In the genomic region with DNA sequence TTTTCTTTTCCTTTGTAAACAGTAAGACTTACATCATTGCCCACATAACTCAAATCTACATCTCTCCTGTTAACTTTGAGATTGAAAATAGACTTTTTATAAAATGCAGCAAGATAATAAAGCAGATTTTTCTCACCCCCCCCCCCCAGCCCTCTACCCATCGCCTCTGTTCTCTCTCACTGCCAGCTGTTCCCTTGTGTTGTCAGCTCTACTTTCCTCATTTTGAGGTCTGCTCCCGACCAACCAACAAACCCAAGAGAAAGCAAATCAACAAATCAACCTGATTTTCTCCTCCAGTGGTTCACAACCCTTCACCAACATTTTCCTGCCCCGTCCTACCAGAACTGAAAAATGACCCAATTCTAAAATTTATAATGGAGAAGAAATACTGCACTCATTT, we compare ENCODE assay signal across 8 mouse cellular contexts. TPM values are rescaled to one million over a fixed set of nuclear protein-coding genes. Genes with fewer than 3 reads are reported as not detected.
DNase-seq lines count a peak whose midpoint lies in the region; ATAC-seq lines count a peak whose summit lies in the region.

No protein-coding gene starts in this region.

- DNase-seq in kidney, postnatal 14 days, result no peak
- peak; percentile 19 for DNase-seq in midbrain, embryonic 14.5 days
- DNase-seq in T-cell, adult 2 months (ENCODE audit: low spot score), result no peak

- peak overlapping the region; percentile 64 for H3K4me2 ChIP-seq in kidney, embryonic 14.5 days (replicated peaks; ENCODE audit: low read depth, low read length)
- peak overlapping the region; percentile 65 for H3K4me2 ChIP-seq in embryonic facial prominence, embryonic 13.5 days
- peak overlapping the region; percentile 79 for H3K4me2 ChIP-seq in hindbrain, embryonic 16.5 days (ENCODE audit: low read length)
- peak overlapping the region; percentile 56 for H3K4me2 ChIP-seq in midbrain, embryonic 14.5 days (ENCODE audit: low read length)

- peaks cover 22% of the 10 kb centered on the region for H3K4me1 ChIP-seq in kidney, embryonic 14.5 days (ENCODE audit: control insufficient read depth, insufficient read depth, low read length)
- H3K4me1 ChIP-seq in embryonic facial prominence, embryonic 13.5 days, result peaks cover 34% of the 10 kb centered on the region
- H3K4me1 ChIP-seq in hindbrain, embryonic 16.5 days (ENCODE audit: control insufficient read depth, insufficient read depth, low read depth, low read length), result peaks cover 9% of the 10 kb centered on the region
- H3K4me1 ChIP-seq in midbrain, embryonic 14.5 days (ENCODE audit: control insufficient read depth, insufficient read depth, low read length), result peaks cover 14% of the 10 kb centered on the region; the same call in 1 of the 2 replicates

- 5% methylated on average over 3 of the region's 3 CpGs for WGBS in kidney, embryonic 14.5 days
- WGBS in embryonic facial prominence, embryonic 13.5 days, result 8% methylated on average over 3 of the region's 3 CpGs
- 5% methylated on average over 3 of the region's 3 CpGs for WGBS in hindbrain, embryonic 16.5 days
- WGBS in midbrain, embryonic 14.5 days, result 10% methylated on average over 3 of the region's 3 CpGs

- no peak for ATAC-seq in kidney, embryonic 14.5 days (ENCODE audit: low FRiP score, low TSS enrichment)
- no peak for ATAC-seq in embryonic facial prominence, embryonic 13.5 days (ENCODE audit: insufficient number of reproducible peaks, insufficient read depth, low FRiP score, low TSS enrichment, low read depth)
- no peak for ATAC-seq in hindbrain, embryonic 16.5 days
- ATAC-seq in midbrain, embryonic 14.5 days (ENCODE audit: low FRiP score, low TSS enrichment), result no peak
- ATAC-seq in erythroid progenitor cell, adult 5-6 weeks (replicated peaks; ENCODE audit: low FRiP score, poor library complexity, severe bottlenecking), result no peak
- ATAC-seq in erythroblast, adult 5-6 weeks (replicated peaks; ENCODE audit: low FRiP score, poor library complexity, severe bottlenecking), result no peak

- H3K9ac ChIP-seq in kidney, embryonic 14.5 days (ENCODE audit: low read depth, low read length), result peak overlapping the region; percentile 34; the same call in 1 of the 2 replicates
- peak overlapping the region; percentile 72 for H3K9ac ChIP-seq in embryonic facial prominence, embryonic 13.5 days
- H3K9ac ChIP-seq in hindbrain, embryonic 16.5 days (ENCODE audit: low read depth, low read length), result peak overlapping the region; percentile 12; the same call in 1 of the 2 replicates
- 0 out of 2 replicates have a peak overlapping the region, but pooled peaks have one; percentile 17 for H3K9ac ChIP-seq in midbrain, embryonic 14.5 days (replicated peaks; ENCODE audit: low read length)

- no peaks in the 10 kb centered on the region for H3K27me3 ChIP-seq in kidney, embryonic 14.5 days (ENCODE audit: control insufficient read depth, insufficient read depth, low read length)
- H3K27me3 ChIP-seq in embryonic facial prominence, embryonic 13.5 days, result no peaks in the 10 kb centered on the region
- H3K27me3 ChIP-seq in hindbrain, embryonic 16.5 days (replicated peaks; ENCODE audit: control insufficient read depth, insufficient read depth, low read length), result no peaks in the 10 kb centered on the region
- no peaks in the 10 kb centered on the region for H3K27me3 ChIP-seq in midbrain, embryonic 14.5 days (ENCODE audit: control insufficient read depth, insufficient read depth, low read length)

- no peaks in the 10 kb centered on the region for H3K36me3 ChIP-seq in kidney, embryonic 14.5 days (ENCODE audit: control insufficient read depth, insufficient read depth, low read length)
- H3K36me3 ChIP-seq in embryonic facial prominence, embryonic 13.5 days, result no peaks in the 10 kb centered on the region
- H3K36me3 ChIP-seq in hindbrain, embryonic 16.5 days (ENCODE audit: control insufficient read depth, insufficient read depth, low read length), result no peaks in the 10 kb centered on the region
- H3K36me3 ChIP-seq in midbrain, embryonic 14.5 days (ENCODE audit: control insufficient read depth, insufficient read depth, low read length), result no peaks in the 10 kb centered on the region

- no peak overlapping the region for H3K27ac ChIP-seq in kidney, embryonic 14.5 days (ENCODE audit: low read depth, low read length)
- peak overlapping the region; percentile 91 for H3K27ac ChIP-seq in embryonic facial prominence, embryonic 13.5 days
- no peak overlapping the region; the same call in 1 of the 2 replicates for H3K27ac ChIP-seq in hindbrain, embryonic 16.5 days (ENCODE audit: low read depth, low read length)
- no peak overlapping the region for H3K27ac ChIP-seq in midbrain, embryonic 14.5 days (replicated peaks; ENCODE audit: low read depth, low read length)

- peak overlapping the region; percentile 34 for H3K4me3 ChIP-seq in kidney, embryonic 14.5 days (ENCODE audit: low read length)
- H3K4me3 ChIP-seq in embryonic facial prominence, embryonic 13.5 days, result peak overlapping the region; percentile 48
- H3K4me3 ChIP-seq in hindbrain, embryonic 16.5 days (ENCODE audit: low read length), result peak overlapping the region; percentile 42
- peak overlapping the region; percentile 35 for H3K4me3 ChIP-seq in midbrain, embryonic 14.5 days (replicated peaks; ENCODE audit: low read depth, low read length)

- H3K9me3 ChIP-seq in kidney, embryonic 14.5 days (ENCODE audit: control insufficient read depth, low read length), result no peaks in the 10 kb centered on the region
- H3K9me3 ChIP-seq in embryonic facial prominence, embryonic 13.5 days, result no peaks in the 10 kb centered on the region
- no peaks in the 10 kb centered on the region for H3K9me3 ChIP-seq in hindbrain, embryonic 16.5 days (ENCODE audit: control insufficient read depth, low read length)
- no peaks in the 10 kb centered on the region for H3K9me3 ChIP-seq in midbrain, embryonic 14.5 days (ENCODE audit: control insufficient read depth, low read length)

RNA-seq across cellular contexts. Expression of gene Pde7b, which starts 0.9 kb away (rescaled TPM):
- polyA plus RNA-seq in kidney, embryonic 14.5 days (2014; fragmentation: Nextera tagmentation; extraction: Ambion mirVana), result 3.3 and 5.2 TPM in 2 replicates
- 14.9 and 15.2 TPM in 2 replicates for polyA plus RNA-seq in embryonic facial prominence, embryonic 13.5 days (2015; fragmentation: Nextera tagmentation; extraction: Ambion mirVana)
- 2.8 and 4.0 TPM in 2 replicates for polyA plus RNA-seq in hindbrain, embryonic 16.5 days (2015; fragmentation: Nextera tagmentation; extraction: Ambion mirVana)
- 1.9 and 2.0 TPM in 2 replicates for polyA plus RNA-seq in midbrain, embryonic 14.5 days (2014; fragmentation: Nextera tagmentation; extraction: Ambion mirVana)
- total RNA-seq in erythroid progenitor cell, adult 5-6 weeks (2015; ENCODE audit: low replicate concordance), result 2.2 TPM in 1 of 2 replicates, not detected in the other
- total RNA-seq in erythroid progenitor cell, adult 5-6 weeks (2017; ENCODE audit: low replicate concordance), result 1.4 TPM in 1 of 2 replicates, not detected in the other
- total RNA-seq in erythroblast, adult 5-6 weeks (2015; ENCODE audit: low replicate concordance), result 3.8 TPM in 1 of 2 replicates, not detected in the other
- total RNA-seq in erythroblast, adult 5-6 weeks (2017; ENCODE audit: low replicate concordance), result 0.84 TPM in 1 of 2 replicates, not detected in the other

Comparison
In these comparisons a context has a peak if more than half of its experiments do, and no peak if none do; other contexts are left out.
1. H3K9ac ChIP-seq: peak in every context shown above with its lines; median percentile 72 in embryonic facial prominence, embryonic 13.5 days; 34 in kidney, embryonic 14.5 days; 17 in midbrain, embryonic 14.5 days; 12 in hindbrain, embryonic 16.5 days.